Mouse (Mus musculus) kidney, adult 2 months (tissue): ENCODE results near the gene Aspscr1.

Source experiments
- CTCF ChIP-seq: fragments of 200-500 bp; conservative IDR thresholded peaks from 2 replicates; pipeline ENCODE4 v1.5.1; 2011; ENCODE audit warnings: low read depth, mild to moderate bottlenecking, control low read depth, low read length, moderate library complexity, mixed read lengths; ENCODE audit not compliant: insufficient read depth, insufficient read length
- POLR2A ChIP-seq: fragments of 200-500 bp; IDR thresholded peaks from one replicate; pipeline ENCODE4 v1.6.1; 2011; ENCODE audit warnings: low read depth, low read length, control low read depth

DNA sequence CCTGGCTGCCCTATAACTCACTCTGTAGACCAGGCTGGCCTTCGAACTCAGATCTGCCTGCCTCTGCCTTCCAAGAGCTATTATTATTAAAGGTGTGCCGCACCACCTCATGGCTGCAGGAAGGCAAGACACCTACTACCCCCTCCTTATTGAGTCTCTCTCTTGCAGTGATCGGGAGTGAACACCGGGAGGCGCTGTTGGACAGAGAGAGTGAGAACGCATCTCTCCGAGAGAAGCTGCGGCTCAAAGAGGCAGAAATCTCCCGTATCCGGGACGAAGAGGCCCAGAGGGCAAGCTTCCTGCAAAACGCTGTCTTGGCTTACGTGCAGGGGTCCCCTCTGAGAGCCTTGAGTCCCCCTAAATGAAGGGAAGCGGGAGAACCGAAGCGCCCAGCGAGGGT is 47.7 kb downstream of the Aspscr1 start:
- TF ChIP-seq CTCF (peak; percentile 98), POLR2A (no peak)
